9 mouse cellular contexts compared by ENCODE assay signal in the genomic region with DNA sequence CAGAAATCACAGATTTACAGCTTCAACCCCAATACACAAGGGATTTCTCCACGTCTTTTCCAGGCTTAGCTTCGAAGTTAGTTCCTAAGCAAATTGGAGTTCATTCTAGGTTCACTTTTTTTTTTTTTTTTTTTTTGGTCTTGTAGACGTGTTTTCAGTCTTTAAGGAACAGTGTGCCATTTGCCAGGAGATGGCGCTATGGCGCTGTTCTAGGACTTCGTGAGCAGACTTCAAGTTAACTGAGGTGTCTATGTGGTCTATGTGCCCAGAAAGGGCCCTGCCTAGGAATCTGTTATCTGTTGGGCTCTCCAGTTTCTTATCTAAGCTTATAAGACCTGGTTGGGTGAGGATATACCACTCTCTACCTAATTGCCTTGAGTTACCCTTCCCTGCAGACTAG. TPM values are rescaled to one million over a fixed set of nuclear protein-coding genes. Genes with fewer than 3 reads are reported as not detected.
A peak's percentile ranks its signal among the peaks of the same experiment; 100 is the strongest.
DNase-seq lines count a peak whose midpoint lies in the region.
"Had no signal": no experiment of that assay in that cellular context is flagged by ENCODE, and none has a peak within 500 bp of the region (broad histone marks: within the 10 kb centered on the region; RNA-seq: fewer than 3 reads in every experiment).

No protein-coding gene starts in this region.

- no peaks in the 10 kb centered on the region for H3K4me1 ChIP-seq in embryonic facial prominence, embryonic 10.5 days
- H3K4me1 ChIP-seq: midbrain, embryonic 12.5 days had no signal

- no peak overlapping the region for H3K27ac ChIP-seq in embryonic facial prominence, embryonic 10.5 days (replicated peaks)
- H3K27ac ChIP-seq: midbrain, embryonic 12.5 days had no signal

- intact Hi-C loops in heart, postnatal 25 days (cut with DNase I), result loop anchor here (5.0 to 10.0 kb wide), 2 partner anchors 118 to 161 kb away; a partner anchor contains a TSS

- WGBS in embryonic facial prominence, embryonic 10.5 days, result 4% methylated on average over 6 of the region's 6 CpGs

- H3K36me3 ChIP-seq in embryonic facial prominence, embryonic 10.5 days (replicated peaks), result no peaks in the 10 kb centered on the region
- H3K36me3 ChIP-seq: midbrain, embryonic 12.5 days had no signal

- no peaks in the 10 kb centered on the region for H3K9me3 ChIP-seq in embryonic facial prominence, embryonic 10.5 days
- H3K9me3 ChIP-seq: midbrain, embryonic 12.5 days had no signal

- peak; percentile 63 to 81 for DNase-seq in heart, adult 18-20 months
- DNase-seq in heart, postnatal 25 days (ENCODE audit: low spot score), result no peak
- peak; percentile 88 for DNase-seq in A20 (ENCODE audit: low read depth, low spot score)
- peak; percentile 75 to 87 for DNase-seq in adrenal gland, adult (ENCODE audit: inconsistent age in 2 of 2, low spot score in 1 of 2)
- peak; percentile 76 for DNase-seq in embryonic facial prominence, embryonic 10.5 days (ENCODE audit: low spot score)
- DNase-seq in kidney, postnatal 4 days, result peak; percentile 86 to 90
- DNase-seq in lung, postnatal 25 days (ENCODE audit: low spot score), result peak; percentile 61
- peak; percentile 70 for DNase-seq in telencephalon, adult 2 months (ENCODE audit: low read depth, low spot score)

- peaks cover 72% of the 10 kb centered on the region for H3K27me3 ChIP-seq in embryonic facial prominence, embryonic 10.5 days (replicated peaks; ENCODE audit: low read depth, poor library complexity, severe bottlenecking)

- no peak overlapping the region for H3K4me3 ChIP-seq in embryonic facial prominence, embryonic 10.5 days
- H3K4me3 ChIP-seq: midbrain, embryonic 12.5 days had no signal

RNA-seq across cellular contexts. Expression of a gene that starts 8.6 kb away (rescaled TPM):
- under 1 TPM; 0.18 to 0.30 TPM for total RNA-seq in heart, adult 18-20 months (2021)
- total RNA-seq in heart, postnatal 25 days (2021), result under 1 TPM in 1 of 2 experiments, not detected in 1; 0.20 TPM
- 26.5 and 26.6 TPM in 2 replicates for polyA plus RNA-seq in embryonic facial prominence, embryonic 10.5 days (2016; fragmentation: Nextera tagmentation; extraction: Ambion mirVana)

RNA-seq across cellular contexts. Expression of a gene that starts 14.1 kb away (rescaled TPM):
- total RNA-seq in heart, adult 18-20 months (2021), result 1 to 10 TPM; 1.4 to 1.7 TPM
- total RNA-seq in heart, postnatal 25 days (2021), result 1 to 10 TPM in 1 of 2 experiments, under 1 TPM in 1; 0.96 to 2.7 TPM
- polyA plus RNA-seq in embryonic facial prominence, embryonic 10.5 days (2016; fragmentation: Nextera tagmentation; extraction: Ambion mirVana), result 0.11 TPM in 1 of 2 replicates, not detected in the other
- polyA plus RNA-seq: midbrain, embryonic 12.5 days had no signal

RNA-seq across cellular contexts. Expression of a gene that starts 28.2 kb away (rescaled TPM):
- not detected for total RNA-seq in heart, adult 18-20 months (2021)
- not detected for total RNA-seq in heart, postnatal 25 days (2021)
- polyA plus RNA-seq in embryonic facial prominence, embryonic 10.5 days (2016; fragmentation: Nextera tagmentation; extraction: Ambion mirVana), result 0.70 and 1.2 TPM in 2 replicates

RNA-seq across cellular contexts. Expression of a gene that starts 49.7 kb away (rescaled TPM):
- 10 to 100 TPM; 11.0 to 15.5 TPM for total RNA-seq in heart, adult 18-20 months (2021)
- 10 to 100 TPM; 11.1 to 11.9 TPM for total RNA-seq in heart, postnatal 25 days (2021)
- 12.1 and 12.8 TPM in 2 replicates for polyA plus RNA-seq in embryonic facial prominence, embryonic 10.5 days (2016; fragmentation: Nextera tagmentation; extraction: Ambion mirVana)
